Mouse (Mus musculus): ENCODE measurements around the gene Taar7e. TPM values are rescaled to one million over a fixed set of nuclear protein-coding genes. Genes with fewer than 3 reads are reported as not detected.

Gene Taar7e
- polyA plus RNA-seq, 1 experiment from 2014 or later = not detected

Other genes with a start within 250 kb of the Taar7e start
- gene Slc18b1, start 240.6 kb upstream of the Taar7e start, polyA plus RNA-seq (2014; fragmentation: Nextera tagmentation; extraction: Ambion mirVana) = 15.8 and 16.0 TPM in 2 replicates
- not detected in 2 replicates for gene Vnn3, start 186.2 kb upstream of the Taar7e start, polyA plus RNA-seq (2014; fragmentation: Nextera tagmentation; extraction: Ambion mirVana)
- gene Vnn1, start 142.9 kb upstream of the Taar7e start, polyA plus RNA-seq (2014; fragmentation: Nextera tagmentation; extraction: Ambion mirVana) = 0.82 and 0.96 TPM in 2 replicates
- gene Taar1, start 117.3 kb upstream of the Taar7e start, polyA plus RNA-seq (2014; fragmentation: Nextera tagmentation; extraction: Ambion mirVana) = not detected in 2 replicates
- not detected in 2 replicates for gene Taar2, start 99.0 kb upstream of the Taar7e start, polyA plus RNA-seq (2014; fragmentation: Nextera tagmentation; extraction: Ambion mirVana)
- not detected in 2 replicates for gene Taar3, start 88.1 kb upstream of the Taar7e start, polyA plus RNA-seq (2014; fragmentation: Nextera tagmentation; extraction: Ambion mirVana)
- not detected in 2 replicates for gene Taar4, start 77.1 kb upstream of the Taar7e start, polyA plus RNA-seq (2014; fragmentation: Nextera tagmentation; extraction: Ambion mirVana)
- not detected in 2 replicates for gene Taar5, start 66.9 kb upstream of the Taar7e start, polyA plus RNA-seq (2014; fragmentation: Nextera tagmentation; extraction: Ambion mirVana)
- not detected in 2 replicates for gene Taar6, start 52.0 kb upstream of the Taar7e start, polyA plus RNA-seq (2014; fragmentation: Nextera tagmentation; extraction: Ambion mirVana)
- not detected in 2 replicates for gene Taar7a, start 44.1 kb upstream of the Taar7e start, polyA plus RNA-seq (2014; fragmentation: Nextera tagmentation; extraction: Ambion mirVana)
- not detected in 2 replicates for gene Taar7b, start 37.7 kb upstream of the Taar7e start, polyA plus RNA-seq (2014; fragmentation: Nextera tagmentation; extraction: Ambion mirVana)
- gene Taar7d, start 10.4 kb upstream of the Taar7e start, polyA plus RNA-seq (2014; fragmentation: Nextera tagmentation; extraction: Ambion mirVana) = not detected in 2 replicates
- gene Taar7f, start 11.9 kb downstream of the Taar7e start, polyA plus RNA-seq (2014; fragmentation: Nextera tagmentation; extraction: Ambion mirVana) = not detected in 2 replicates
- not detected in 2 replicates for gene Taar8a, start 38.9 kb downstream of the Taar7e start, polyA plus RNA-seq (2014; fragmentation: Nextera tagmentation; extraction: Ambion mirVana)
- gene Taar8b, start 54.7 kb downstream of the Taar7e start, polyA plus RNA-seq (2014; fragmentation: Nextera tagmentation; extraction: Ambion mirVana) = not detected in 2 replicates
- not detected in 2 replicates for gene Taar8c, start 64.3 kb downstream of the Taar7e start, polyA plus RNA-seq (2014; fragmentation: Nextera tagmentation; extraction: Ambion mirVana)
- gene Taar9, start 71.9 kb downstream of the Taar7e start, polyA plus RNA-seq (2014; fragmentation: Nextera tagmentation; extraction: Ambion mirVana) = not detected in 2 replicates
- 112 and 126 TPM in 2 replicates for gene Stx7, start 111.7 kb downstream of the Taar7e start, polyA plus RNA-seq (2014; fragmentation: Nextera tagmentation; extraction: Ambion mirVana)
- gene Moxd1, start 185.9 kb downstream of the Taar7e start, polyA plus RNA-seq (2014; fragmentation: Nextera tagmentation; extraction: Ambion mirVana) = 39.6 and 45.8 TPM in 2 replicates